Mouse (Mus musculus): ENCODE measurements around the gene Inca1. TPM values are rescaled to one million over a fixed set of nuclear protein-coding genes. Genes with fewer than 3 reads are reported as not detected.

The Inca1 gene
- polyA plus RNA-seq, 3 experiments from 2014 or later, result 0.44 to 1.0 TPM; not detected in 1

GRCm38 (mm10) chr11:70652029-70652883 is 47.7 kb downstream of the Inca1 start:
- ATAC-seq, result no peak

- no peak for ATAC-seq
These were observed 48.6 kb downstream of the Inca1 start for GRCm38 (mm10) chr11:70651391-70651790.

- peak; percentile 49 for ATAC-seq
These were observed 49.4 kb downstream of the Inca1 start for GRCm38 (mm10) chr11:70650322-70651175.

- ATAC-seq, result no peak
These were observed 50.7 kb downstream of the Inca1 start for GRCm38 (mm10) chr11:70649185-70649734.

- ATAC-seq, result no peak
These were observed 51.4 kb downstream of the Inca1 start for GRCm38 (mm10) chr11:70648512-70648911.

- ATAC-seq, result no peak
These were observed 52.1 kb downstream of the Inca1 start for GRCm38 (mm10) chr11:70647716-70648420.

GRCm38 (mm10) chr11:70646691-70647650 is 53.0 kb downstream of the Inca1 start, which contains the start of the genes Rnf167 and Slc25a11:
Gene Rnf167, plus strand, starts transcription at chr11:70647235.
Gene Slc25a11, minus strand, starts transcription at chr11:70647479.
- ATAC-seq, result peak; percentile 77

- no peak for ATAC-seq
These were observed 53.7 kb downstream of the Inca1 start for GRCm38 (mm10) chr11:70646259-70646555.

GRCm38 (mm10) chr11:70645461-70646258 is 54.3 kb downstream of the Inca1 start:
- no peak for ATAC-seq

- no peak for ATAC-seq
These were observed 55.3 kb downstream of the Inca1 start for GRCm38 (mm10) chr11:70644564-70645103.

- no peak for ATAC-seq
These were observed 56.9 kb downstream of the Inca1 start for GRCm38 (mm10) chr11:70643051-70643450.

GRCm38 (mm10) chr11:70641241-70641640 is 58.7 kb downstream of the Inca1 start:
- no peak for ATAC-seq

GRCm38 (mm10) chr11:70639976-70640375 is 60.0 kb downstream of the Inca1 start:
- no peak for ATAC-seq

- no peak for ATAC-seq
These were observed 61.2 kb downstream of the Inca1 start, which contains the start of gene Gp1ba for GRCm38 (mm10) chr11:70638714-70639278. Gene Gp1ba, plus strand, starts transcription at chr11:70639122.

Other genes with a start within 250 kb of the Inca1 start
- 10 to 100 TPM; 76.7 to 81.3 (median 80.3) TPM for gene Med11, start 248.2 kb downstream of the Inca1 start, polyA plus RNA-seq (2017; shearing (Covaris generic))
- gene Zmynd15, start 240.7 kb downstream of the Inca1 start, polyA plus RNA-seq (2017; shearing (Covaris generic)), result not detected
- under 1 TPM; 0.62 to 0.85 (median 0.72) TPM for gene Cxcl16, start 240.2 kb downstream of the Inca1 start, polyA plus RNA-seq (2017; shearing (Covaris generic))
- gene Tm4sf5, start 194.9 kb downstream of the Inca1 start, polyA plus RNA-seq (2017; shearing (Covaris generic)), result 1 to 10 TPM; 1.6 to 3.2 (median 2.3) TPM
- not detected for gene Vmo1, start 185.5 kb downstream of the Inca1 start, polyA plus RNA-seq (2017; shearing (Covaris generic))
- gene Gltpd2, start 181.0 kb downstream of the Inca1 start, polyA plus RNA-seq (2017; shearing (Covaris generic)), result not detected
- 100 to 1,000 TPM; 376 to 387 (median 385) TPM for gene Psmb6, start 174.8 kb downstream of the Inca1 start, polyA plus RNA-seq (2017; shearing (Covaris generic))
- not detected for gene Gm40193, start 167.2 kb downstream of the Inca1 start, polyA plus RNA-seq (2017; shearing (Covaris generic))
- gene Pld2, start 160.1 kb downstream of the Inca1 start, polyA plus RNA-seq (2017; shearing (Covaris generic)), result 1 to 10 TPM; 1.8 to 2.1 (median 2.0) TPM
- 10 to 100 TPM in 1 of 3 experiments, 1 to 10 TPM in 2; 6.2 to 11.8 (median 9.2) TPM for gene Mink1, start 137.3 kb downstream of the Inca1 start, polyA plus RNA-seq (2017; shearing (Covaris generic))
- gene 4930544D05Rik, start 84.3 kb downstream of the Inca1 start, polyA plus RNA-seq (2017; shearing (Covaris generic)), result not detected
- 1 to 10 TPM in 1 of 3 experiments, under 1 TPM in 2; 0.51 to 3.0 (median 0.78) TPM for gene Chrne, start 80.9 kb downstream of the Inca1 start, polyA plus RNA-seq (2017; shearing (Covaris generic))
- under 1 TPM; 0.17 to 0.69 (median 0.21) TPM for gene Gp1ba, start 61.0 kb downstream of the Inca1 start, polyA plus RNA-seq (2017; shearing (Covaris generic))
- 100 to 1,000 TPM; 276 to 454 (median 423) TPM for gene Rnf167, start 52.9 kb downstream of the Inca1 start, polyA plus RNA-seq (2017; shearing (Covaris generic))
- gene Slc25a11, start 52.7 kb downstream of the Inca1 start, polyA plus RNA-seq (2017; shearing (Covaris generic)), result 100 to 1,000 TPM in 2 of 3 experiments, 10 to 100 TPM in 1; 85.3 to 111 (median 111) TPM
- gene Pfn1, start 45.5 kb downstream of the Inca1 start, polyA plus RNA-seq (2017; shearing (Covaris generic)), result 1,000 to 10,000 TPM; 3,037 to 4,758 (median 3,214) TPM
- gene Eno3, start 43.0 kb downstream of the Inca1 start, polyA plus RNA-seq (2017; shearing (Covaris generic)), result 10 to 100 TPM in 2 of 3 experiments, 1 to 10 TPM in 1; 6.2 to 27.4 (median 21.7) TPM
- gene Spag7, start 30.7 kb downstream of the Inca1 start, polyA plus RNA-seq (2017; shearing (Covaris generic)), result 100 to 1,000 TPM; 131 to 155 (median 137) TPM
- gene Camta2, start 12.1 kb downstream of the Inca1 start, polyA plus RNA-seq (2017; shearing (Covaris generic)), result 10 to 100 TPM; 11.5 to 17.1 (median 12.8) TPM
- 1 to 10 TPM in 2 of 3 experiments, under 1 TPM in 1; 0.99 to 2.0 (median 1.3) TPM for gene Kif1c, start 393 bp upstream of the Inca1 start, polyA plus RNA-seq (2017; shearing (Covaris generic))
- 1 to 10 TPM; 3.4 to 5.8 (median 4.6) TPM for gene Zfp3, start 64.1 kb upstream of the Inca1 start, polyA plus RNA-seq (2017; shearing (Covaris generic))
- 1 to 10 TPM in 1 of 3 experiments, under 1 TPM in 1, not detected in 1; 0.67 to 1.1 TPM for gene Scimp, start 112.4 kb upstream of the Inca1 start, polyA plus RNA-seq (2017; shearing (Covaris generic))
- gene Rabep1, start 144.6 kb upstream of the Inca1 start, polyA plus RNA-seq (2017; shearing (Covaris generic)), result 10 to 100 TPM in 2 of 3 experiments, 1 to 10 TPM in 1; 9.9 to 13.0 (median 11.4) TPM